Mouse (Mus musculus) heart, postnatal 0 days (tissue): ENCODE measurements around the gene Cog5.

Source experiments
- CTCF ChIP-seq: IDR thresholded peaks from 2 replicates; pipeline ENCODE4 v1.5.1; 2016; ENCODE audit warnings: antibody characterized with exemption, control low read depth, low read depth
- EP300 ChIP-seq: IDR thresholded peaks from 2 replicates; pipeline ENCODE4 v1.6.1; 2016; ENCODE audit warnings: antibody characterized with exemption, low read depth

- TF ChIP-seq CTCF: no peak
- no peak for TF ChIP-seq EP300
Measured at GRCm38 (mm10) chr12:31712727-31713126, 58.1 kb downstream of the Cog5 start.
